Mouse (Mus musculus) limb, embryonic 14.5 days (tissue): ENCODE results near the gene Mroh9. TPM values are rescaled to one million over a fixed set of nuclear protein-coding genes. Genes with fewer than 3 reads are reported as not detected.

Source experiments
- ATAC-seq: fragments of 200-750 bp; cut with Nextera tagmentation; 2 replicates; pipeline ENCODE4 v1.8.0; 2017; ENCODE audit warnings: low read depth, moderate number of reproducible peaks, moderate TSS enrichment; ENCODE audit not compliant: low FRiP score
- DNase-seq: peaks from one replicate; pipeline ENCODE4 v3.0.0-alpha.2; 2015; ENCODE audit warnings: low spot score
- H3K27ac ChIP-seq: fragments of 300-500 bp; sonication (generic); replicated peaks from 2 replicates; pipeline ENCODE4 v1.5.1; 2014; ENCODE audit warnings: low read depth, mild to moderate bottlenecking, low read length, moderate library complexity, mixed read lengths
- H3K27me3 ChIP-seq: fragments of 300-500 bp; sonication (generic); 2 replicates; pipeline ENCODE4 v1.6.1; 2014; ENCODE audit warnings: low read length, mixed read lengths; ENCODE audit not compliant: control insufficient read depth, insufficient read depth
- H3K36me3 ChIP-seq: fragments of 300-500 bp; sonication (generic); 2 replicates; pipeline ENCODE4 v1.6.1; 2014; ENCODE audit warnings: mild to moderate bottlenecking, low read length, moderate library complexity, mixed read lengths; ENCODE audit not compliant: control insufficient read depth, insufficient read depth
- H3K4me1 ChIP-seq: fragments of 300-500 bp; sonication (generic); 2 replicates; pipeline ENCODE4 v1.6.1; 2014; ENCODE audit warnings: antibody characterized with exemption, low read length, mixed read lengths; ENCODE audit not compliant: control insufficient read depth, insufficient read depth
- H3K4me2 ChIP-seq: fragments of 300-500 bp; sonication (generic); replicated peaks from 2 replicates; pipeline ENCODE4 v1.6.1; 2014; ENCODE audit warnings: low read depth, mild to moderate bottlenecking, low read length, moderate library complexity; ENCODE audit not compliant: severe bottlenecking
- H3K4me3 ChIP-seq: fragments of 300-500 bp; sonication (generic); replicated peaks from 2 replicates; pipeline ENCODE4 v1.5.1; 2014; ENCODE audit warnings: low read length
- H3K9ac ChIP-seq: fragments of 300-500 bp; sonication (generic); 2 replicates; pipeline ENCODE4 v1.6.1; 2014; ENCODE audit warnings: mild to moderate bottlenecking, low read depth, low read length, moderate library complexity; ENCODE audit not compliant: severe bottlenecking
- H3K9me3 ChIP-seq: fragments of 300-500 bp; sonication (generic); 2 replicates; pipeline ENCODE4 v1.6.1; 2016; ENCODE audit warnings: low read length; ENCODE audit not compliant: control insufficient read depth
- POLR2A ChIP-seq: fragments of 200-500 bp; IDR thresholded peaks from 2 replicates; pipeline ENCODE4 v1.8.0; 2012; ENCODE audit warnings: inconsistent platforms, mild to moderate bottlenecking, moderate library complexity, borderline replicate concordance; ENCODE audit not compliant: insufficient read depth, insufficient read length; ENCODE audit errors: extremely low read depth
- WGBS: fragments of 180-500 bp; shearing (Covaris S2); extraction: QIAGEN DNeasy Blood & Tissue Kit; methylation state at CpG from one replicate; pipeline ENCODE4 v1.1.7; 2014; 5-methylcytosine and 5-hydroxymethylcytosine counted together
- polyA plus RNA-seq, 2 experiments: library from polyadenylated mRNA; depleted of rRNA in 1 of 2; stranded (reverse) in 1 of 2; unstranded in 1 of 2; fragments of >200 nt; fragmentation: Nextera tagmentation in 1 of 2; extraction: Ambion mirVana in 1 of 2; gene quantifications; 2 replicates each; pipeline versions ENCODE4 v1.2.1 to v1.2.3; 2012 to 2014

Gene Mroh9
- polyA plus RNA-seq, 2 experiments, result 0.06 TPM; not detected in 1

DNA sequence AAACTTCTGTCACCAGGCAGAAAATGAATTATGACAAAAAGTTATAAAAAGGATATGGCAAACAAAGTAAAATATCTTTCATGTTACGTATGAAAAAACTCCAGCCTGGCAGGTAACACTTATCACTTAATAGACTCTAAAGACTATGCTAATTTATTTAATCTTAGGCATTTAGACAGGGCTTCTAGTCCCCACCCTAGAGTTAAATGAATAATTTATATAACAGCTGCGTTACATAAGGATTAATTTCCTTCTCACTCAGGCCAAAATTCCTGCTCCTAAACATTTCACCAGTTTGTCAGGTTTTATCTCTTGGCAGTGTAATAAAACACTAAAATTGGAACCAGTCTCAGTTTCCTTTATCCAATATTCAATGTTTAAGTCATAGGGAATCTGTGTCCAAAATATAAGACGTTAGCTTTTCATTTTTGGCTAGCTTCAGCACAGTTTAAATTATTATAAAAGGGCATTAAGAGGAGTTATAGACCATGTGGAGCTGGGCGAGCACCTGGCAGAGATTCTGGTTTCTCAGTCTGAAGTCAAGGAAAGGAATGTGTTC, 84.1 kb downstream of the Mroh9 start:
- DNase-seq (peak; percentile 69), ATAC-seq (no peak)
- Histone ChIP-seq H3K9me3 (no peaks in the 10 kb centered on the region), H3K4me2 (no peak overlapping the region), H3K36me3 (no peaks in the 10 kb centered on the region), H3K9ac (no peak overlapping the region), H3K4me3 (no peak overlapping the region), H3K4me1 (no peaks in the 10 kb centered on the region), H3K27ac (no peak overlapping the region), H3K27me3 (no peaks in the 10 kb centered on the region)
- WGBS, result 51% methylated on average over 4 of the region's 4 CpGs
- TF ChIP-seq POLR2A, result no peak

GRCm38 (mm10) chr1:162987546-162987945, 97.9 kb downstream of the Mroh9 start:
- no peak for ATAC-seq
- Histone ChIP-seq H3K9ac (no peak overlapping the region), H3K4me2 (no peak overlapping the region), H3K36me3 (no peaks in the 10 kb centered on the region), H3K4me3 (no peak overlapping the region), H3K27me3 (no peaks in the 10 kb centered on the region), H3K27ac (no peak overlapping the region), H3K9me3 (no peaks in the 10 kb centered on the region), H3K4me1 (no peaks in the 10 kb centered on the region)
- no peak for DNase-seq
- TF ChIP-seq POLR2A, result no peak
- 86% methylated on average over 3 of the region's 3 CpGs for WGBS

- Histone ChIP-seq H3K27me3 (no peaks in the 10 kb centered on the region), H3K4me2 (no peak overlapping the region), H3K4me1 (no peaks in the 10 kb centered on the region), H3K27ac (no peak overlapping the region), H3K9me3 (no peaks in the 10 kb centered on the region), H3K9ac (no peak overlapping the region), H3K36me3 (no peaks in the 10 kb centered on the region), H3K4me3 (no peak overlapping the region)
- 92% methylated on average over 1 of the region's 1 CpGs for WGBS
- TF ChIP-seq POLR2A, result no peak
- no peak for DNase-seq
- ATAC-seq, result no peak
These were observed 98.7 kb downstream of the Mroh9 start for GRCm38 (mm10) chr1:162986777-162987176.

- no peak for ATAC-seq
- WGBS, result 92% methylated on average over 2 of the region's 2 CpGs
- no peaks in the 10 kb centered on the region for H3K36me3 ChIP-seq
These were observed 99.2 kb downstream of the Mroh9 start for GRCm38 (mm10) chr1:162986121-162986748.

GRCm38 (mm10) chr1:162984428-162984827, 101.0 kb downstream of the Mroh9 start, which contains the start of gene Fmo3:
Gene Fmo3 (minus strand): TSS chr1:162984528.
- Histone ChIP-seq H3K4me1 (no peaks in the 10 kb centered on the region), H3K27me3 (no peaks in the 10 kb centered on the region), H3K4me3 (no peak within 1 kb of the TSS), H3K4me2 (no peak within 1 kb of the TSS), H3K9me3 (no peaks in the 10 kb centered on the region), H3K36me3 (no peaks in the 10 kb centered on the region), H3K27ac (no peak within 1 kb of the TSS), H3K9ac (no peak within 1 kb of the TSS)
- ATAC-seq, result no peak
- no peak for DNase-seq
- 88% methylated on average over 1 of the region's 1 CpGs for WGBS
- TF ChIP-seq POLR2A, result no peak

More at GRCm38 (mm10) chr1:162986121-162986748, 99.2 kb downstream of the Mroh9 start:
- Histone ChIP-seq H3K9me3 (no peaks in the 10 kb centered on the region), H3K9ac (no peak overlapping the region), H3K4me1 (no peaks in the 10 kb centered on the region), H3K27ac (no peak overlapping the region), H3K4me2 (no peak overlapping the region), H3K4me3 (no peak overlapping the region), H3K27me3 (no peaks in the 10 kb centered on the region)
- no peak for DNase-seq
- no peak for TF ChIP-seq POLR2A

Other genes starting within 250 kb of the Mroh9 start
- gene Fmo1, start 219.1 kb downstream of the Mroh9 start, polyA plus RNA-seq (2012; rRNA removed), result 41.4 and 46.7 TPM in 2 replicates
- gene Fmo1, start 219.1 kb downstream of the Mroh9 start, polyA plus RNA-seq (2014; fragmentation: Nextera tagmentation; extraction: Ambion mirVana), result 33.5 and 35.0 TPM in 2 replicates
- 1.5 and 2.1 TPM in 2 replicates for gene Fmo2, start 186.9 kb downstream of the Mroh9 start, polyA plus RNA-seq (2012; rRNA removed)
- 1.5 TPM in 2 replicates for gene Fmo2, start 186.9 kb downstream of the Mroh9 start, polyA plus RNA-seq (2014; fragmentation: Nextera tagmentation; extraction: Ambion mirVana)
- gene Fmo6, start 148.2 kb downstream of the Mroh9 start, polyA plus RNA-seq (2012; rRNA removed), result 1.1 and 1.4 TPM in 2 replicates
- gene Fmo6, start 148.2 kb downstream of the Mroh9 start, polyA plus RNA-seq (2014; fragmentation: Nextera tagmentation; extraction: Ambion mirVana), result 0.84 and 0.85 TPM in 2 replicates
- 0.06 TPM in 1 of 2 replicates, not detected in the other for gene Fmo3, start 101.1 kb downstream of the Mroh9 start, polyA plus RNA-seq (2012; rRNA removed)
- 0.08 TPM in 1 of 2 replicates, not detected in the other for gene Fmo3, start 101.1 kb downstream of the Mroh9 start, polyA plus RNA-seq (2014; fragmentation: Nextera tagmentation; extraction: Ambion mirVana)
- 122 and 123 TPM in 2 replicates for gene Prrx1, start 228.0 kb upstream of the Mroh9 start, polyA plus RNA-seq (2012; rRNA removed)
- 114 and 134 TPM in 2 replicates for gene Prrx1, start 228.0 kb upstream of the Mroh9 start, polyA plus RNA-seq (2014; fragmentation: Nextera tagmentation; extraction: Ambion mirVana)